Mouse (Mus musculus) urinary bladder, postnatal 36 days (tissue): ENCODE results near the gene Ivl.

Experiments used
- DNase-seq, 2 experiments: peaks; one replicate each; pipeline ENCODE4 v3.0.0; 2022; ENCODE audit warnings: low spot score in 2 of 2, mixed read lengths in 1 of 2

Ivl gene

DNA sequence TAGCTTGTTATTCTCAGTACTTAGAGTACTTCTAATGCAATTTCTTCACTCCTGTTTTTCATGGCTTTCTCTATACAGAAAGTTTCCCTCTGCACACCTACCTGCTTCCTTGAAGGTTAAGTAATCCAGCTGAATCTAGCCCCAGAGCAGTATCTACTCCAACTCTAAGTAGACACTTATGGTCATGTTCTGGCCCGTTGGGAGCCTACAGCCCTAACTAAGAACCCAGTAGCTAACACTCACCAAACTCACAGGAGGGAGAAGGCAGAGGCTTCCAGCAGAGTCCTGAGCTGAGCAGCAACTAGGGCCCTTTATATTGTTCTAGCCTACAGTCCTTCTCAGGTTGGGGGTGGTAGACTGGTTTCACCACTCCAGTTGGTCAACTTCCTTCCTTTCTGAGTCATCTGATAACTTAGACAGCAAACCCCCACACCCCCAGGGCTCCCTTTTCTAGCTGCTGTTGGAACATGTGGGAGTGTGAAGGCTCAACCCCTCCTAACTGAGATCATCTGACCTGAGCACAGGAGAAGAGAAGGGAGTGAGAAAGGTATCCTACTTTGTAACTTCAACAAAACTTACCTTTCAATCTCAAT lies at the start of gene Ivl:
Gene Ivl, minus strand, starts transcription at position 287 of the 593 bp plus-strand sequence.
- peak in 1 of 2 experiments; percentile 70 for DNase-seq

DNA sequence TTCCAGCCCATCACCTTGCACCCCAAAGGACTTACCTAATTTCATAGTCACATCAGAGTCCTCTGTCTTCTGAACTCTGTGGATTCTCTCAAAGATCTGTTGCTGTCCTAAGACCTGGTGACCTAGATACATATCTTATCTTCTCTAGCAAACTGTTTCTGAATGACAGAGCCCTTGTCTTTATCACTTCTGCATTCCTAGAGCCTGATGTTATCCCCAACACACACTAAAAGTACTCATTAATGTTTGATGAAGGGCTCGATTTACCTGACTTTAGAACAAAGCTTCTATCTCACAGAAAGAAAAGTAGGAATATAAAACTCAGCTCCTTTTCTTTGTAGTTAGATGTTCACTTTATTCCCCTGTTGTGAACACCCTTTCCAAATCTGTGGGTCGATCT lies 48.0 kb upstream of the Ivl start, which contains the start of gene Lce6a:
Gene Lce6a, minus strand, starts transcription at position 101 of the 400 bp plus-strand sequence.
- DNase-seq, result no peak

- DNase-seq, result no peak
Observed at GRCm38 (mm10) chr3:92609804-92610203, 36.3 kb upstream of the Ivl start.

DNA sequence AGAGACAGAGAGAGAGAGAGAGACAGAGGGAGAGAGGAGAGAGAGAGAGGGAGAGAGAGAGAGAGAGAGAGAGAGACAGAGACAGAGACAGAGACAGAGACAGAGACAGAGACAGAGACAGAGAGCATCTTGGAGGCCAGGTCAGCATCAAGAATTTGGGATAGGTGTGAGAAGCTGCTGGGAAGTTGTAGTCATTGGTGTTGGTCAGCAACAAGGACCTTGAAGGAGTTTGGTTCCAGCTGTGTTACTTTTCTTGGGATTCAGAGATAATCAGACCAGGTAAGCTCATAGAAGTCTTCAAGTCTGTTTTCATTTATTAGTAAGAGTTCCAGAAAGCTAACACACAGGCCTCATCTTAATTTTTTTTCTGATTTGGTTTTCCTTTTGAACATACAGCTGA lies 33.9 kb upstream of the Ivl start, which contains the start of gene 2210017I01Rik:
Gene 2210017I01Rik, minus strand, starts transcription at position 101 of the 400 bp plus-strand sequence.
- no peak for DNase-seq

GRCm38 (mm10) chr3:92602169-92602568 lies 28.6 kb upstream of the Ivl start:
- no peak for DNase-seq

GRCm38 (mm10) chr3:92600456-92600855 lies 26.9 kb upstream of the Ivl start:
- DNase-seq, result no peak

DNA sequence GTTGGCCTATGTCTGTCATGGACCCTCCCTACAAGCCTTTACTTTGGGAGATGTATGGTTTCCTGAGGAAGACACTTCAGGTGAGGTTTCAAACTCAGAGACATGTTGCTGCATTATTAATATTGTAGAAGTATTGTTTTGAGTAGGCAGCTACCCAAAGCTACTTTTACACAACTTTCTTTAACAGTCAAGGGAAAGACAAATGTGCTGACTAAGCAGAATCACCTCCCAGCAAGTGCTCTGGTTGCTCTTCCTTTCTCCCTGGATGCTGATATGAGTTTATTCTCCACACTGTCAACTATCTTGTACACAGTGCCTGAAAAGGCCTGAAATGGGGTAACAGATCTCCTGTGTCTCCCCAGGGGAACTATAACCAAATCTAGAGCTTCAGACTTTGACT lies 26.4 kb upstream of the Ivl start:
- no peak for DNase-seq

DNA sequence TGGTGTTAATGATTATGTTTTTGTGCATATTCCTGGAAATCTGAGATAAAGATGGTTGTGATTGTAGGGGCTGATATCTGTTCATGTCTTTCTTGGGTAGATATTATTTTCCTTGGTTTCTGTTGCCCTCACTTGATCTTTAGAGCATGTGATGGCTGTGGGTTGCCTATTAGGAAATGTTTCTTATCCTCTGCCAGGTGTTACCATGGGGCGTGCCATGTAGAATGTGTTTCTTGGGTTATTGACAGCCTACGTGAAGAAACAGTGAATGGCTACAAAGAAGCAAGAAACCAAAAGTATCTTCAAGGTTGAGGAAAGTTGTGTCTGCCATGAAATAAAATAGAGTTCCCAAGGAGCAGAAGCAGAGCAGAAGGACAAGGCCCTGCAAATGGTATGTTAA lies 24.9 kb upstream of the Ivl start:
- no peak for DNase-seq

- no peak for DNase-seq
Observed at GRCm38 (mm10) chr3:92588858-92589257, 15.3 kb upstream of the Ivl start, which contains the start of gene Smcp. TSS of gene Smcp (minus strand) at chr3:92588997.

GRCm38 (mm10) chr3:92587190-92587589 lies 13.7 kb upstream of the Ivl start:
- no peak for DNase-seq

DNA sequence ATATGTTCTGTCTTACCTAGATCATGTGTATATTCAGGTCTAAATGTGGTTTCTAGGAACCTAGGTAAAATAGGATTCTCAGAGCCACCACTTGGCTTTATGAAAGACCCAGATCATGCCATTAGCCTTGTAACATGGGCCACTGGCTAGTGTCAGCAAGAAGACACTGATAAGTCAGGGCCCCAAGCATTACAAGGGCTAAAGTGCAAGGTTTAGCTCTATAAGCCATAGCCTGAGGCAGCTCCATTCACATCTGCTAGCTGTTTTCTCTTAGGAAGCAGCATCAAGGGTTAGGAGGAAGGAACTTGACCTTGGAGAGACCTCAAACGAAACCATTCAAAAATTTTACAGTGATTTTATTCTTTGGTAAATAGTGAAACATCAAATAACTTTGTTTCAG lies 11.5 kb upstream of the Ivl start:
- DNase-seq, result no peak

GRCm38 (mm10) chr3:92583164-92583826 lies 9.8 kb upstream of the Ivl start:
- no peak for DNase-seq

GRCm38 (mm10) chr3:92579508-92579907 lies 6.0 kb upstream of the Ivl start:
- DNase-seq, result peak in 1 of 2 experiments; percentile 43

GRCm38 (mm10) chr3:92578652-92579413 lies 5.3 kb upstream of the Ivl start:
- no peak for DNase-seq

DNA sequence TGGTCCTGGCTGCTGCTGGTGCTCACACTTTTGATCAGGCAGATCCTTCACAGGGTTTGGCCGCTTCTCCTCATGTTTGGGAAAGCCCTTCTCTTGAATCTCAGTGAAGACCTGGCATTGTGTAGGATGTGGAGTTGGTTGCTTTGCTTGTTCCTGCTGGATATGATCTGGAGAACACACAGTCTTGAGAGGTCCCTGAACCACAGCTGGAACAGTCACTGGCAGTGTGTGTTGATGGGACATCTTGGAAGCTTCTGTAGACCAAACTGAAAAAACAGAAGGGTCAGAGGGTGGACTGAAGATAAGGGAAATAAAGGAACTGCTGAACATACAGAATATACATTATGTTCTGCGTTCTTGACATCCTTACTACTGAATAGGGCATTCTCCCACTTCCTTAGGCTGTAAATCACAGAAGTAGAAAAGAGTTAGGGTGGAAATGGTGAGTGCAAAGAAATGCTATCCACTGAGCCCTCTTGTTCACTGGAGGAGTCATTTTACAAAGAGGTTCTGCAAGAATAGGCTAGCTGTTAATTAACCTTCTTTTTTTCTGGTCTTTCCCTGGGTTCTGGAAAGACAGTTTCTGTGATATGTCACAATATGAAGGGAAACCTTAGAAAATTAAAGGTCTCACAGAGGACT lies 900 bp downstream of the Ivl start:
- no peak for DNase-seq

- DNase-seq, result no peak
Observed at GRCm38 (mm10) chr3:92568752-92569151, 4.8 kb downstream of the Ivl start.

- DNase-seq, result no peak
Observed at GRCm38 (mm10) chr3:92565418-92565817, 8.1 kb downstream of the Ivl start.

GRCm38 (mm10) chr3:92534411-92534810 lies 39.1 kb downstream of the Ivl start, which contains the start of gene 2310046K23Rik:
TSS of gene 2310046K23Rik (minus strand) at chr3:92534511.
- DNase-seq, result no peak
